Mouse (Mus musculus): ENCODE measurements around the gene Dlg2. TPM values are rescaled to one million over a fixed set of nuclear protein-coding genes. Genes with fewer than 3 reads are reported as not detected.
A peak's percentile ranks its signal among the peaks of the same experiment; 100 is the strongest.

Dlg2 gene
- polyA plus RNA-seq, 1 experiment from 2014 or later, result 0.51 TPM

DNA sequence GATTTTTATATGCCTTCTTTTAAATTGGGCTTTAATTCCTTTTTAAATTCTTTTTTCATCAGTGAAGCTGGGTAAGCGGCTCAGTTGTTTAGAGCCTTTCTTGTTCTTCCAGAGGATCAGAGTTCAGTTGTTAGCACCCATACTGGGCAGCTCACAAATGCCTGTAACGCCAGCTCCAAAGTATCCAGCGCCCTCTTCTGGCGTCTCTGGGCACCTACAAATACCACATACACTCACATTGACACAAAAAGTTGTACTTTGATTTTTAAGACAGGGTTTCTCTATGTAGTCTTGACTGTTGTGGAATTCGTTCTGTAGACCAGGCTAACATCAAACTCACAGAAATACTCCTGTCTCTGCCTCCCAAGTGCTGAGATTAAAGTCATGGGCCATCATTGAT lies 1932.0 kb downstream of the Dlg2 start:
- H3K4me3 ChIP-seq (ENCODE audit: low read depth, low read length), result no peak overlapping the region
- no peak overlapping the region for H3K9ac ChIP-seq (ENCODE audit: low read depth, low read length)
- no peaks in the 10 kb centered on the region for H3K27me3 ChIP-seq (ENCODE audit: control insufficient read depth, insufficient read depth, low read depth, low read length)
- 40% methylated on average over 5 of the region's 5 CpGs for WGBS (ENCODE audit: insufficient replicate concordance)
- no peaks in the 10 kb centered on the region for H3K9me3 ChIP-seq (replicated peaks; ENCODE audit: control insufficient read depth, low read length)
- no peak overlapping the region for H3K27ac ChIP-seq (ENCODE audit: low read length)
- H3K4me1 ChIP-seq (ENCODE audit: control insufficient read depth, low read depth, low read length), result no peaks in the 10 kb centered on the region
- no peak overlapping the region for H3K4me2 ChIP-seq (ENCODE audit: low read depth, low read length)
- no peaks in the 10 kb centered on the region for H3K36me3 ChIP-seq (ENCODE audit: control insufficient read depth, insufficient read depth)
- no peak for ATAC-seq (ENCODE audit: low read depth)

DNA sequence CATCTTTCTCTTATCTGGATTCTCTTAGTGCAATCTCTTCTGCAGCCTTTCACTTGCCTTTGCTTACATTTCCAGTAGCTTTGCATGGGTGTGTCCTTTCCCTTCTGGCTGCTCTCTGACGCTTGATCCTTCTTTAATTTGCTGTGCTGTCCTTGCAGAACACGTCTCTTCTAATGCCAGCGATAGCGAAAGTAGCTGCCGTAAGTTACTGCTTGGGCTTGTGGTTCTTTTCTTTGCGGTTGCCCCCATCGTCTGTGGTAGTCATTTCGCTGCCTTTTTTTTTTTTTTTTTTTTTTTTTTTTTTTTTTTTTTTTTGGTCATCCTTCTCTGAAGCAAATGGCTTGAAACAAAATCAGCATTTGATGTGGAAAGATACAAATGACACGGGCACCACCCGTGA lies 1944.0 kb downstream of the Dlg2 start:
- no peaks in the 10 kb centered on the region for H3K36me3 ChIP-seq (ENCODE audit: control insufficient read depth, insufficient read depth)
- ATAC-seq (ENCODE audit: low read depth), result no peak
- no peak overlapping the region for H3K9ac ChIP-seq (ENCODE audit: low read depth, low read length)
- no peaks in the 10 kb centered on the region for H3K27me3 ChIP-seq (ENCODE audit: control insufficient read depth, insufficient read depth, low read depth, low read length)
- no peak overlapping the region for H3K4me3 ChIP-seq (ENCODE audit: low read depth, low read length)
- no peak overlapping the region for H3K4me2 ChIP-seq (ENCODE audit: low read depth, low read length)
- WGBS (ENCODE audit: insufficient replicate concordance), result 64% methylated on average over 10 of the region's 10 CpGs
- no peaks in the 10 kb centered on the region for H3K9me3 ChIP-seq (replicated peaks; ENCODE audit: control insufficient read depth, low read length)
- H3K27ac ChIP-seq (ENCODE audit: low read length), result no peak overlapping the region
- no peaks in the 10 kb centered on the region; the same call in 1 of the 2 replicates for H3K4me1 ChIP-seq (ENCODE audit: control insufficient read depth, low read depth, low read length)

DNA sequence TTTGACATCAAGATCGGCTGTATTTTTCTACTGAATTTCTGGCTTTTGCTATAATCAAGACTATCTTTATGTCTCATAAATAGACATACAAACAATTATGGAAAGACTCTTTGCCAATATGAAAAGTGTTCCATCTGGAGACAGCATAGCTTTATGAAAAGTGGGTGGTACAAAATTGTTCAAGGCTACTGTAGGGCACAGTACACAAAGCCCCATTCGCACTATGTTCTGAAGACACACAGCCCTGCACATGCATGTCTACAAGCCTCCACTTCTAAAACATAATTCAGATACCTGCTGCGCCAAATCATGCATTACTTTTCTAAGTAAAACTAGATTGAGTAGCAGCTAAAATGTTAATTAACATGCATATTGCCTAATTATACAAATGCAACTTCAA lies 1946.5 kb downstream of the Dlg2 start:
- Histone ChIP-seq H3K9me3 (replicated peaks; ENCODE audit: control insufficient read depth, low read length) (no peaks in the 10 kb centered on the region), H3K4me1 (ENCODE audit: control insufficient read depth, low read depth, low read length) (peaks cover 7% of the 10 kb centered on the region), H3K9ac (ENCODE audit: low read depth, low read length) (no peak overlapping the region), H3K36me3 (ENCODE audit: control insufficient read depth, insufficient read depth) (no peaks in the 10 kb centered on the region), H3K4me3 (ENCODE audit: low read depth, low read length) (no peak overlapping the region), H3K27ac (ENCODE audit: low read length) (no peak overlapping the region), H3K27me3 (ENCODE audit: control insufficient read depth, insufficient read depth, low read depth, low read length) (no peaks in the 10 kb centered on the region), H3K4me2 (ENCODE audit: low read depth, low read length) (no peak overlapping the region)
- WGBS (ENCODE audit: insufficient replicate concordance), result 76% methylated on average over 3 of the region's 3 CpGs
- no peak for ATAC-seq (ENCODE audit: low read depth)

GRCm38 (mm10) chr7:92424703-92425102 lies 1948.2 kb downstream of the Dlg2 start:
- H3K9ac ChIP-seq (ENCODE audit: low read depth, low read length), result no peak overlapping the region
- H3K9me3 ChIP-seq (replicated peaks; ENCODE audit: control insufficient read depth, low read length), result no peaks in the 10 kb centered on the region
- H3K4me3 ChIP-seq (ENCODE audit: low read depth, low read length), result no peak overlapping the region
- no peak for ATAC-seq (ENCODE audit: low read depth)
- H3K36me3 ChIP-seq (ENCODE audit: control insufficient read depth, insufficient read depth), result no peaks in the 10 kb centered on the region
- no peak overlapping the region for H3K4me2 ChIP-seq (ENCODE audit: low read depth, low read length)
- H3K27me3 ChIP-seq (ENCODE audit: control insufficient read depth, insufficient read depth, low read depth, low read length), result no peaks in the 10 kb centered on the region
- no peak overlapping the region for H3K27ac ChIP-seq (ENCODE audit: low read length)
- H3K4me1 ChIP-seq (ENCODE audit: control insufficient read depth, low read depth, low read length), result peaks cover 13% of the 10 kb centered on the region
- 67% methylated on average over 3 of the region's 3 CpGs for WGBS (ENCODE audit: insufficient replicate concordance)

GRCm38 (mm10) chr7:92427280-92427679 lies 1950.8 kb downstream of the Dlg2 start:
- Histone ChIP-seq H3K4me2 (ENCODE audit: low read depth, low read length) (no peak overlapping the region; the same call in 1 of the 2 replicates), H3K9me3 (replicated peaks; ENCODE audit: control insufficient read depth, low read length) (no peaks in the 10 kb centered on the region), H3K9ac (ENCODE audit: low read depth, low read length) (no peak overlapping the region), H3K4me1 (ENCODE audit: control insufficient read depth, low read depth, low read length) (peaks cover 16% of the 10 kb centered on the region), H3K4me3 (ENCODE audit: low read depth, low read length) (no peak overlapping the region), H3K27me3 (ENCODE audit: control insufficient read depth, insufficient read depth, low read depth, low read length) (no peaks in the 10 kb centered on the region), H3K36me3 (ENCODE audit: control insufficient read depth, insufficient read depth) (no peaks in the 10 kb centered on the region), H3K27ac (ENCODE audit: low read length) (no peak overlapping the region)
- peak; percentile 55 for ATAC-seq (ENCODE audit: low read depth)
- 35% methylated on average over 4 of the region's 4 CpGs for WGBS (ENCODE audit: insufficient replicate concordance)

DNA sequence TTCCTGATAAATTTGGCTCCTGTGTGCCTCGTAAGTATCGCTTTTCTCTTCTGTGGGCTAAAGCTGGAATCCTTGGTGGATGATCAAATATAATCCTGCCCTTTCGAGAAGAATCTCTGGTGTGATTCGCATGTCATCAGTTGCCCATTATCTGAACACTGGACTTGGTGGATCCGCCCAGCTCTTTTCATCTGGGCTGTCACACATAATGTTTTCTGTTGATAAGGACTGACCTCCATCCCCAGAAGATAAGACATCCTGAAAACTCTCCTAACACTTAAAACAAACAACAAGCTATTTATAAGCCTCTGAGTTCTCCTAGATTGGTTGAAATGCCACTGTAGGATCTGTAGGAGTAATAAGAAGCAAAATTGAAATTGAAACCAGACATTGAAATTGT lies 1952.2 kb downstream of the Dlg2 start:
- Histone ChIP-seq H3K4me1 (ENCODE audit: control insufficient read depth, low read depth, low read length) (peaks cover 16% of the 10 kb centered on the region), H3K4me2 (ENCODE audit: low read depth, low read length) (peak overlapping the region; percentile 30; the same call in 1 of the 2 replicates), H3K27me3 (ENCODE audit: control insufficient read depth, insufficient read depth, low read depth, low read length) (no peaks in the 10 kb centered on the region), H3K4me3 (ENCODE audit: low read depth, low read length) (no peak overlapping the region), H3K36me3 (ENCODE audit: control insufficient read depth, insufficient read depth) (no peaks in the 10 kb centered on the region), H3K9me3 (replicated peaks; ENCODE audit: control insufficient read depth, low read length) (no peaks in the 10 kb centered on the region), H3K27ac (ENCODE audit: low read length) (no peak overlapping the region), H3K9ac (ENCODE audit: low read depth, low read length) (no peak overlapping the region)
- WGBS (ENCODE audit: insufficient replicate concordance), result 34% methylated on average over 5 of the region's 5 CpGs
- peak; percentile 80 for ATAC-seq (ENCODE audit: low read depth)

DNA sequence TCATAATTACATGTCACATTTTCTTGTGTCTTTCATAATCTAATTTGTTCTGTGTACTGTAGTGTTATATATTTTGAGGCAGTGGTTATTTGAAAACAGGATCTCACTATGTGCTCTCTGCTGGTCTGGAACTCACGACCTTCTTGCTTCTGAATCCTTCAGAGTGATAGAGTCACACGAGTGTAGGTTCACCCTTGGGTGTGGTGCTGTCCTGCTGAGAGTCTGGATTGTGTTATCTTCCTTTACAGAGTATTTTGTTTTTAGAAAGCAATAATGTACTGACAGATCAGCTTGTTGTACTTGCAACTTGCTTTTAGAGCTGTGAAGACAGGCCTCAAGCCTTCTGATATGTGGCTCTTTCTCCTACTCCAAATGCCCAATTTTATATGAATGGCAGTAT lies 1953.8 kb downstream of the Dlg2 start:
- peaks cover 16% of the 10 kb centered on the region for H3K4me1 ChIP-seq (ENCODE audit: control insufficient read depth, low read depth, low read length)
- no peaks in the 10 kb centered on the region for H3K36me3 ChIP-seq (ENCODE audit: control insufficient read depth, insufficient read depth)
- ATAC-seq (ENCODE audit: low read depth), result peak; percentile 71
- 32% methylated on average over 2 of the region's 2 CpGs for WGBS (ENCODE audit: insufficient replicate concordance)
- no peaks in the 10 kb centered on the region for H3K27me3 ChIP-seq (ENCODE audit: control insufficient read depth, insufficient read depth, low read depth, low read length)
- no peak overlapping the region for H3K27ac ChIP-seq (ENCODE audit: low read length)
- no peaks in the 10 kb centered on the region for H3K9me3 ChIP-seq (replicated peaks; ENCODE audit: control insufficient read depth, low read length)
- H3K4me2 ChIP-seq (ENCODE audit: low read depth, low read length), result no peak overlapping the region
- no peak overlapping the region for H3K4me3 ChIP-seq (ENCODE audit: low read depth, low read length)
- no peak overlapping the region for H3K9ac ChIP-seq (ENCODE audit: low read depth, low read length)

DNA sequence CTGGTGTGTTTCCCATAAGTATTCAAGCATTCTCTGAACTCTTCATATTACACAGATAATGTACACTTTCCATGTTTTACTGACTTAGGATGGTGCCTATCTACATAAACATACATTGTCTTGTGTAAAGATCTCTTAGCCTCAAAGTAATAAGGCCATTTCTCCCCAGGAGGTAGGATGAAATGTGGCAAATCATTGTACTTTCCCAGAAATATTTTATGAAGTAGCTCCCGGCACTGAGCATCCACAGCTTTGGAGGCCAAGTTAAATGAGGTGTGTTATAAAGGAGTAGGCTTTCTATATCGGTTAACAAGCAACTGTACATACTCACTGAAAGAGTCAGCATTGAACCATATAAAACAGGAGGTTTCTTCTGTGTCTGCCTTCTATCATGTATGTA lies 1960.7 kb downstream of the Dlg2 start:
- ATAC-seq (ENCODE audit: low read depth), result no peak
- Histone ChIP-seq H3K27ac (ENCODE audit: low read length) (no peak overlapping the region), H3K9ac (ENCODE audit: low read depth, low read length) (no peak overlapping the region), H3K4me1 (ENCODE audit: control insufficient read depth, low read depth, low read length) (no peaks in the 10 kb centered on the region), H3K4me3 (ENCODE audit: low read depth, low read length) (no peak overlapping the region), H3K4me2 (ENCODE audit: low read depth, low read length) (no peak overlapping the region), H3K27me3 (ENCODE audit: control insufficient read depth, insufficient read depth, low read depth, low read length) (no peaks in the 10 kb centered on the region), H3K9me3 (replicated peaks; ENCODE audit: control insufficient read depth, low read length) (no peaks in the 10 kb centered on the region), H3K36me3 (ENCODE audit: control insufficient read depth, insufficient read depth) (no peaks in the 10 kb centered on the region)
- WGBS (ENCODE audit: insufficient replicate concordance), result 72% methylated on average over 2 of the region's 2 CpGs

- 45% methylated on average over 8 of the region's 8 CpGs for WGBS (ENCODE audit: insufficient replicate concordance)
- H3K36me3 ChIP-seq (ENCODE audit: control insufficient read depth, insufficient read depth), result no peaks in the 10 kb centered on the region
- no peaks in the 10 kb centered on the region for H3K9me3 ChIP-seq (replicated peaks; ENCODE audit: control insufficient read depth, low read length)
- no peak overlapping the region for H3K27ac ChIP-seq (ENCODE audit: low read length)
- no peaks in the 10 kb centered on the region for H3K27me3 ChIP-seq (ENCODE audit: control insufficient read depth, insufficient read depth, low read depth, low read length)
- H3K4me1 ChIP-seq (ENCODE audit: control insufficient read depth, low read depth, low read length), result no peaks in the 10 kb centered on the region
- H3K4me2 ChIP-seq (ENCODE audit: low read depth, low read length), result no peak overlapping the region
- no peak overlapping the region for H3K9ac ChIP-seq (ENCODE audit: low read depth, low read length)
- no peak for ATAC-seq (ENCODE audit: low read depth)
- no peak overlapping the region for H3K4me3 ChIP-seq (ENCODE audit: low read depth, low read length)
Observed at GRCm38 (mm10) chr7:92439503-92440487, 1963.3 kb downstream of the Dlg2 start.

Measured in liver, embryonic 16.5 days (tissue).